ENCODE assay signal across 18 mouse cellular contexts in the genomic region with DNA sequence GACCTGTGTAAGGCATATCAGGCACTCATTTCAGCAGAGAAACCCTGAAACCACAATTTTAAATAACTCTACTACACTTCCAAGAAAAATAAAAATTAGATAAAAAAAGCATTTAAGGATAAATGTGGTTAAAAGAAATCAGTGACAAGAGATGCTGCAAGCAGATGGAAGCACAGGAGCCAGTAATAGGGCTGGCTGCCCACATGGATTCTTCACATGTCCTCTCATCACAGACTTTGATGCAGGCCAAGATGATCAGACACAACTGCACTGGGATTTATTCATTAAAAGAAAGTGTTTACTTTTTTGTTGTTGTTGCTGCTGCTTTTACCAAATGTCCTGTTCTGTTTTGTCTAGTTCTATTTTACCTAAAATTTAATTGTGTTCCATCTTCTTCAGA.
"Had no signal": no experiment of that assay in that cellular context is flagged by ENCODE, and none has a peak within 500 bp of the region (broad histone marks: within the 10 kb centered on the region; RNA-seq: fewer than 3 reads in every experiment).

No protein-coding gene starts in this region.

- DNase-seq: gastrocnemius, adult 2 months; gastrocnemius, postnatal 10 days; gastrocnemius, postnatal 25 days; heart, adult 18-20 months; heart, postnatal 10 days; heart, postnatal 4 days; kidney, adult 18-20 months; kidney, adult 8-10 months; kidney, postnatal 10 days; kidney, postnatal 25 days; kidney, postnatal 4 days; liver; liver, embryonic 13.5 days; liver, postnatal 0 days had no signal

- ATAC-seq: hindbrain, embryonic 16.5 days; inflammation-experienced regulatory T-cells, adult 6 months; intestine, embryonic 15.5 days; intestine, postnatal 0 days; liver, postnatal 0 days had no signal
